Mouse (Mus musculus) layer of hippocampus, adult 11-12 months (tissue): ENCODE data around the gene Sntg2.

Experiments
- DNase-seq: peaks from one replicate; pipeline ENCODE4 v3.0.0; 2022; ENCODE audit warnings: low spot score

The Sntg2 gene

DNA sequence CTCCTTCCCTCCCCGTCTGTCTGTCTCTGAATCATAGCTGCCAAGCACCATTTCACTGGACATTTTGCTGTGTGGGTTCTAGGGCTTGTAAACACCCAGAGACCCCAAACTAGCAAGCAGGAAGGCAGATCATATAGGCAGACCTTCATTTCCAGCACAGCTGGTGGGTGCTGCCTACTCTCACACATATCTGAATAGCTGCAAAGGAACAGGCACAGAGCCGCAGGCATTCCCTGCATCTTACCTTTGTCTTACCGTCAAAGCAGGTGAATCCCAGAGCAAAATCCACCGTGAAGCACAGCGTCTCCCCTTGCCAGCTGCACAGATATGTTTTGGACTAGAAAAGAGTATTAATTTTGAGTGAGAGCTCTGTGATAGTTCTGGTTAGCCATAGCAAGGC is 172.1 kb downstream of the Sntg2 start:
- no peak for DNase-seq

DNA sequence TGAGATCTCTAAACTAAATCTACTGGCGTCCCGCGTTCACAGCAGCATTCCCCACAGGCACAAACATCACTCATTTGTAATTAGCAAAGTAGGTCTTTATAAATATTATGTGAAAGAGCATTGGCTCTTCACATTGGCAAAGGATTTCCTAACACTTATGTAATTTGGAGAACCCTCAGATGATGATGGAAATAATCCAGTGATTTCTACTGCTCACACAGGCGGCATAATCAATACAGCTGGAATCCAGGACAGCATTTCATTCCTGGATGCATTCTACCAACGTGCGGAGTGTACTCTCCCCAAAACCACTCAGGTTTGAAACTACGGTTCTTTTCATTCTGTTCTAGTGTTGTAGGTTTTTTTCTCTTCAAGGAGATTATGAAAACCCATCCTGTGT is 172.6 kb downstream of the Sntg2 start:
- no peak for DNase-seq

DNA sequence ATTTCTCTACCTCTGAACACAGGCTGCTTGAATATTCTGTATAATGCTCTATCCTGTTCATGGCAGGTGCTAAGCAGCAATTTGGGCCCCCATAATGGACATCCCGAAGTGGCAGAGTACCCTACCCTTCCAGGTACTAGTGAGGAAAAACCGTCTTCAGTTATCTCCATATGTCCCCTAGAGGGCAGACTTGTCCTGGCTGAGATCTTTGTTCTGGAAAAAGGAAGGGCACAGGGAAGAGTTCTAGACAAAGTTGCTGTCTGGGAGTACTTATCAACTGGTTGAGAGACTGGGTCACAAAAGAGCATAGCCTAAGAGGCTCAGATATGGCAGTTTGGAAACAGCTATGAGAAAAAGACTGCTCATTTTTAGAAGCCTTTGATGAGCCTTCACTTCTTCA is 173.4 kb downstream of the Sntg2 start:
- peak; percentile 49 for DNase-seq

DNA sequence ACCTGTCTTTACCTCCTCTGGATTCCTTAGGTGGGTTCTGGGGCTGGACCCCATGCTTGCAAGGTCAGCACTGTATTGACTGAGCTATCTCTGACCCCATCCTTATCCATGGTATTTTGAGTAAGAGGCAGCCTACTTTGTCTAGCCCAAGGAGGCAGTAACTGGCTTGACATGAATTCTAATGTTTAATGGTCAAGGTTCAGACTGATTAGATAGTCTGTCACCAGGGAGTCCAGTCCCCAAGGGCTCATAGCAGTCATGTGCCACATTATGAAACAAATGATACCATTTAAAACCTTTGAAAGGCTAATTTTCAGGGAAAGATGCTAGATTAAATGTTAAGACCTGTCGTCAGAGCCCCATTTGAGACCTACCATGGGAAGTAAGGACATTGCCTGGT is 174.9 kb downstream of the Sntg2 start:
- DNase-seq, result no peak

DNA sequence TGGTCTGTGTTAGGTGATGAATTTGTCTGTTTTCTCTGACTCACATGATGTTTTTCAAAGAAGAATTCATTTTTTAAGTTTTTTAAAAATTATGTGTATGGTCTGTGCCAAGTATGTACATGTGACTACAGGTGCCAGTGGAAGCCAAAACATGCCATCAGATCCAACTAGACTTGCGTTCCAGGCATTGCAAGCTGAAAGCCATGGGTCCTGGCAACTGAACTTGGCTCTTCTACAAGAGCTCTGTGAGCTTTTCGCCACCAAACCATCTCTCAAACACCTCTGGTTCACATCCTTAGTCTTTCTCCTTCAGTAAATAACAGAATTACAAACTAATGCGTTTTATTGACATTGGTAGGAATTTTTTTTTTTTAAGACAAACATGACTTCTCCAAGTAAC is 191.5 kb downstream of the Sntg2 start:
- DNase-seq, result no peak

DNA sequence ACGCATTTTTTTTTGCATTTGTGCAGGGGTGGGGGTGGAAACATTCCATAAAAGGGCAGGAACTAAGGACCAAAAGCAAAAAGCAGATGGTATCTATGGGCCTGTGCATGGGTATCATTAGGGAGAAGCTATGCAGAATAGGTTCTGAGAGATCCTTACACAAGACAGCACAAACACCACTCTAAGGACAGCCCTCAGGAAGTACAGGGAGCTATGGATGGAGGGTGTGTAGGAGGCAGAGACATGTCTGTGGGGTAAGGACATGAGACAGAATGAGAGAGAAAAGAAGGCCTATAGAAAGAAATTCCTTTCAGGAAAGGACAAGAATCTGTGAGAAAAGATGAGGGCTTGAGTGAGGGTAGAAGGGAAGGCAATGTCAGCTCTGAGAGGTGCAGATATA is 193.6 kb downstream of the Sntg2 start:
- no peak for DNase-seq

DNA sequence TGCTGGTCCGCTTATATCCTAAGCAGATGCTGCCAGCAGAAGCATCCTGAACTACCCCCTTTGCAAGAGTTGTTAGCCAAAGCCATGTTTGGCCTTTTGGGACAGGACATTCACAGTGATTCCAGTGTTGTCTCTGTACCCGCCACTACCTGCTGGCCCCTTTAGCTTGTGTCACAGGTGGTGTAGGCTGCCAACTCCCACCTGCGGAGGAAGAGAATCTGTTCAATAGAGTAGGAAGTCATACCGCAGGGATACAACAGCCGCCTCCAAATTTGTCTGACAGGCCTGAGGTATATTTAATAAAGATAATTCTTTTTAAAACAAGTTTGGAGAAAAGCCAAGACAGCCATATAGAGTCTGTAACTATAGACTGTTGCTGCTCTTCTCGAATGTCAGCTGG is 195.2 kb downstream of the Sntg2 start:
- DNase-seq, result no peak

DNA sequence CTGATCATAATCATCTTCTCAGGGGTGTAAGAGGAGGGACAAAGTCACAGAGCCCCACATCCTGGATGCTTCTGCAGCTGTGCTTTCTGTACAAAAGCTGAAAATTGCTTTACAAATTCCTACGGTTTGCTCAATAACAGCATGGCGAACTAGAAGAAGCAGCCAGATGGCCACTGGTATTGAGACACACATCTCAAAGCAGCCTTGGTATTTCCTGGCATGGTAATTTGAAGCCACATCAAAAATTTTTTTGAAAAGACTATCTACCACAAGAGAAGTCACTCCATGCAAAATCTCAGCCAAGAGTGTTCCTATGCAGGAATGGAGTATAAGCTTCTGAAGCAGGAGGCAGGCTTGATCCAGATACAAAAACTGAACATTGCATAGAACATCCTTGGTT is 195.6 kb downstream of the Sntg2 start:
- no peak for DNase-seq

DNA sequence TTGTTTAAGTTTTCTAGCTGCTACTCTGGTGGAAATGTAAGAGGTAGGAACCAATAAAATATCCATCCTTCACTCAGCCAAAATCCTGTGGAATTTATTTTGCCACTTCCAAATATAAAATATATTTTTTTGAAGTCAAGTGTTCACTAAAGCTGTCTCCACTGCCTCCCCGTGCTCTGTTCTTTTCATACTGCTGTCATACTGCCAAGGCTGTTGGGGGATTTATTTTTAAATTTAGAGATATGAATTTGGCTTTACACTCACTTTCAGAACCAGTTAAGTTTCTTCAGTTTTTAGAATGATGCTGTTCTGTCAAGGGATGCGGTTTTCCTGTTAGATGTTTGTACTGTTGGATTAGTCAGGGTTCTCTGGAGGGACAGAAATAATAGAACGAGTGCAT is 204.7 kb downstream of the Sntg2 start:
- DNase-seq, result peak; percentile 3

DNA sequence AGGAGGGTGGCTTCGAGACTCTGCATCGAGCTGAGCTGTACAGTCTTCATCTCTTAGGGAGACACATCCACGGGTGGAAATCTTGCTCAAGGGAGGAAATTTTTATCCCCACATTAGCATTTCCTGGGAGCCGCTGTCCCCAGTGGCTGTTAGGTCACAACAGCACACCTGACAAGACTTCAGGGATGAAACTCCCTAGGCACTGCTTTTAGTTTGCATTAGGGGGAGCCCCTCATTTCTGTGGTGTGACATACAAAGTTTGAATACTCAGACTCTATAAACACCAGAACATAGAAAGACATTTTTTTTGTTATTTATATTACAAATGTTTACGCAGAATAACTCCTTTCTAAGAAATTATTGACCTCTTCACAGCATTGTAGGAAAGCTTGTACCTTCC is 208.6 kb downstream of the Sntg2 start:
- no peak for DNase-seq

DNA sequence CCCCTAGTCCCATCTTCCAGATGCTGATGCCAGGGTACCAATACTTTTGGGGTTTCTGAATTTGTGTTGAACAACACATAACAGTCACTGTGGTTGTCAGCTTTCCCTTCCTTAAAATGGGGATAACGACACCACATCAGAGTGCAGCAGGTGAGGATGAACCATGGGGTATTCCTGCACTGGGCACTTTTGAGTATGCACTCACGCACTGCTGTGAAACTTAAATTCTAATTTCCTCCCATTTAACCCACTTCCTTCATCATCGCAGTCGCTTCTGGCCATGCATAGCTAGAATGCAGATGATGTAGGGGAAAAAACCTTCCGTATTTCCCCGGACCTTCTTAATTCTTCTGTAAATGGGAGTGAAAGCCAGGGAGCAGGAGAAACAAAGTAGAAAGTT is 209.2 kb downstream of the Sntg2 start:
- no peak for DNase-seq

DNA sequence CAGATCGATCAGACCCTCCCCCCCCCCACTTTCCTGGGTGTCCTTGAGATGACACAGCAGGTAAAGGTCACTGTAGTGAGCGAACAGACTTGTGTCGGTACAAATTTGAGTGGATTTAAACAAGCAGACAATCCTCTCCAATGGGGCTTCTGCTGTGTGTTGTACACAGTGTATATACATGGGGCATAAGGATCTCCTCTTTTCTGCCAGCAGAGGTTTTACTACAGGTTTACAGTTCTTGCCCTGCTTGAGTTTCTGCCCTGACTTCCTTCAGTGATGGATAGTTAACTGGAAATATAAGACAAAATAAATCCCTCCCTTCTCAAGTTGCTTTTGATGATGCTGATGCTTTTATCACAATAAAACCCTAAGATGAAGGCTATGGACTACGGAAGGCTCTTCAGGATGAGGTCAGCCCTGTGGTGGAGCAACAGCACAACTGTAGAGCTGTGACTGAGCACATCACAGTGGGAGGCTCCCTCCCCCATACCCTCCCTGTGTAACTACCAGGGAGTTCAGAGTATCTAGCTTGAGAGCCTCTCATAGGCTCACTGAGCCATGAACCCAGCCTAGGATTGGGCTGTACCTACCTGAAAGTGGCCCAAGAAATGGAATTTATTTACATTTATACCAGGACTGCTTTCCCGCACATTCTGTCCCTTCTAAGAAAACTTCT is 211.3 kb downstream of the Sntg2 start:
- no peak for DNase-seq

DNA sequence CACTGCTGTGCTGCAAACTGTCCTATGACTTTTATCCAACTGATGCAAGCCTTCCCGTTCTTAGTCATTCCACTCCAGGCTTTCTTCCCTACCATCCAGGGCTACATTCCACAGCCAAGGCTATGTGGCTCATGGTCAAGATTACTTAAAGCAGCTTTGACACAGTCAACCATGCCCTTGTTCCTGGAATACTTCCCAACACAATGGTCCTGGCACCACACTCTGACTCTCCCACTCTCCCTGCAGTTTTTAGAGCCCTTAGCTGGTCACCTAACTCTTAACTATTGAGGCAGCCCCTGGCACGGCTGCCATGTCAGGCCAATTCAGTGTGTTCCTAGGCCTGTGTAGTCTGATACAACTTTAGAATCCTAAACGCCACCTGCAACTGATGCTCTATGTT is 212.7 kb downstream of the Sntg2 start:
- DNase-seq, result no peak

DNA sequence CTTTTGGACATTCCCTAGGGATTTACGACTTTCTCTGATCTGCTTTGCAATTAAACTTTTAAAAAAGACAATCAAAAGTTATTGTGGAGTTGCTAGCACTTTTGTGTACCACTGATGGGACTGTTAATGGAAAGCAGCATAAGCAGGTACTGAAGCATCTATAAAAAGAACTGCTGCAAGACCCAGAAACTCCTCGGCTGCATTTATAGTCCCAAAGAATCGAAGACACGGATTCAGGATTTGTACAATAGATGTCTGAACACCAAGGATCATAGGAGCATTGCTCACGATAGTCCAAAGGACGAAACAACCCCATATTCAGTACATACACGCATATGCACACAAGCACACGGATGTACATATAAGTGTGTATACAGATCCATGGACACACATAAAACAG is 213.4 kb downstream of the Sntg2 start:
- DNase-seq, result no peak

DNA sequence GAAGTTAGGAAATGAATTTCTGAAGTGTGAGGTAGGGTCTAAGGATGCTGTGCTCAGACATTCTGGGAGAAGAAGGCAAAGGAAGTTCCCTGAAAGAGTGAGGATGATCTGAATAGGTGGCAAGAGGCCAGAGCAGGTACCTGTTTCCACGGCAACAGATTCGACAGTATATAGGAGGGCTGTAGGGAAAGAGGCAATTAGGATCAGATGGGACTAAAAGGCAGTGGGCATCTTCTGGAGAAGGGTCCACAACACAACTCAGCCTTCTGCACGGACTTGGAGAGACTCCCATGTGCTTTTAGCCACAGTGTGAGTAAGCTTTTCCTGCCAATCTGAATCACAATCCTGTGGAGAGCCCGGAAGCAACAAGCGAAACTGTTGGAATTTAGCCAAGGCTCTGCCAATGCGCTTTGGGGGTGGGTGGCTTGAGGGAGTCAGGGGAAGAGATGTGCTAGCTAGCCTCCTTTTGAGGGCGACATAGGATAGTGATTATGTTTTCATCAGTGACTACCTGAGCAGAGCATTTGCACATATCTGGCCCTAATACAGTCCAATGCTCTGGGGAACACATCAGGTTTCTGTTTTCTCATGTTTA is 219.0 kb downstream of the Sntg2 start:
- no peak for DNase-seq

DNA sequence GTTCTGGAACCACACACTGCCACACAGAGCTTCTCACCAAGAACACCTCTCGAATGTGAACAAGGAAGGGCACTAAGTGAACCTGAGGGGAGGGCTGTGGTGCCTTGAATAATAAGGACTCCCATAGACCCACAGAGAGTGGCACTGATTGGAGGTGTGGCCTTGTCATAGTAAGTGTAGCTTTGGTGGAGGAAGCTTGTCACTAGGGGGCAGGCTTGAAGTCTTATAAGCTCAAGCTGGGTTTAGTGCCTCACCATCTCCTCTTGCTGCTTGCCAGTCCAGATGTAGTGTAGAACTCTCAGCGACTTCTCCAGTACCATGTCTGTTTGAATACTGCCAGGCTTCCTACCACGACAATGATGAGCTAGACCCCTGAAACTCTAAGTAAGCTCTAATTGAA is 231.1 kb downstream of the Sntg2 start:
- peak; percentile 55 for DNase-seq

DNA sequence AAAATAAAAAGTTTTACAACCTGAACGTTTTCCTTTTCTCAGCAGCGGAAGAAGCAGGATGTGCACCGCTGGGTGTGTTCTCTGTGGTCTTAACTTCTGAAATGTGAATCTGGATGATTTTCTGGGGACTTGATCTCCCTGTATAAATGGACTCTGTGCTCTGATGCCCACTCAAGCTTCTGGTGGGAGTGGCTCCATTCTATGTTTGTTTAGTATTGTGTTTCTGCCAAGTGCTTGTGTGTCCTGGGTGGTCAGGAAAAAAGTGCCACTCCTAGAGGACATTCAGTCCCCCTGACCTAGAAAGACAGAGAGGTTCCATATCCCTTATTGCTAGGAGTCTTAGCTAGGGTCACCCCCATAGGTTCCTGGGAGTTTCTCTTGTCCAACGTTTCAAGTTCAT is 240.7 kb downstream of the Sntg2 start, which contains the start of gene Tpo:
TSS of gene Tpo (minus strand) at position 101 of the 400 bp plus-strand sequence.
- DNase-seq, result no peak

DNA sequence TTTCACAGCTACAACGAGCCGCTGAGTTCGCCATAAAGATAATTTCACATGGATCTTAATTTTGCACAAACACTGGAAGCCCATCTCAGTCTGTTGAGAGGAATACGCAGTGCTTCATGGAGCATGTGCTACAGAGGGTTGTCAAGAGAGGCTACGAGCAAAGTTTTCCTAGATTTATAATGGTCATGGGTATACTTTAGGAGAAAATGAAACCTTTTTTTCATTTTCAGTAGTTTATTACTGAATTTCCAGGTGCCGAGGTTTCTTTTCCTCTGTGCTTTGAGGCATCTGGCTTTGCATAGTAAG is 243.8 kb downstream of the Sntg2 start:
- no peak for DNase-seq

DNA sequence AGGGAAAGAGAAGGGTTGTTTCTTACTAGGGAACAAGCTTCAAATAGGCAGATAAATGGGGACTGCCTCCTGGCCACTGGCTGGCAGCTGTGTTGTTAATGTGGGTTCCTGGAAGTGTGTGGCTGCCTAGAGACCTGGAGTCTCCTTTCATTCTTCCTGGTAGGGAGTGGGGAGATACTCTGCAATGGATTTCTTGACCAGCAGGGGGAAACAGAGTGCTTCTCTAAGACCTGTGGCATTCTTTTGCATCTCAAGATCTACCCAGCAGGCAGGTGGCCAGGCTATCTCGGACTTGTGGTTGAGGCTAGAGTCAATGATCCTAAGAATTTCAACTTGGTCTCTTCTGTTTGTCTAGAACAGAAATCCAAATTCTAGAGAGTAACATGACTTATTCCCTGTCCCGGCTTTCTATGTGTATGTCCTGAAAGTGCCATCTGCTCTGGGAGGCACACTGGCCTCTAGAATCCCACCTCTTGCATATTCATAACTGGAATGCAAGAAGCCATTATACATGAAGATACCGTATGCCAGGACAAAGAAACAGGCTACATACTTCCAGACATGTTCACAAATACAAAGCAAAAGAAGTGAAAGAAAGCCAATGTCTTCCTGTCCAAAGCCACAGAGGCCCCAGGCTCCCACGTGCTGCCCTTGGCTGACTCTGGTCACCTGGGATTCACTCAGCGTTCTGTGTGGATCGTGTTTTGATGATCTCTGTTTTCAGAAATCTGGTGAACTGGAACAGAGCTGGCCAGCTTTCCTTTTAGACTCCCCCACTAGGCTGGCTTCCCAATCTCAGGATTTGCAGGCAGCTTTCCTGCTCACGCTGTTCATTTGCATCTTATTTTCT is 244.4 kb downstream of the Sntg2 start:
- peak; percentile 83 for DNase-seq
